Mouse (Mus musculus) liver, adult 2 months (tissue): ENCODE data around the gene Prex1. TPM values are rescaled to one million over a fixed set of nuclear protein-coding genes. Genes with fewer than 3 reads are reported as not detected.

Experiments
- DNase-seq: peaks from one replicate; pipeline ENCODE4 v3.0.0-alpha.2; 2011; ENCODE audit warnings: low read depth, low spot score; ENCODE audit errors: extremely low read depth
- H3K27ac ChIP-seq: fragments of 200-500 bp; replicated peaks from 2 replicates; pipeline ENCODE4 v1.5.1; 2012; ENCODE audit warnings: low read depth, mild to moderate bottlenecking, control low read depth, inconsistent platforms, low read length; ENCODE audit not compliant: insufficient read depth
- H3K27me3 ChIP-seq: fragments of 200-500 bp; 2 replicates; pipeline ENCODE4 v1.6.1; 2012; ENCODE audit warnings: mild to moderate bottlenecking, moderate library complexity, low read length, inconsistent platforms; ENCODE audit not compliant: control insufficient read depth, insufficient read depth
- H3K36me3 ChIP-seq: fragments of 200-500 bp; 2 replicates; pipeline ENCODE4 v1.6.1; 2012; ENCODE audit warnings: low read length, inconsistent platforms; ENCODE audit not compliant: control insufficient read depth, insufficient read depth
- H3K4me1 ChIP-seq: fragments of 200-500 bp; 2 replicates; pipeline ENCODE4 v1.6.1; 2011; ENCODE audit warnings: low read length; ENCODE audit not compliant: control insufficient read depth, insufficient read depth
- H3K4me3 ChIP-seq: fragments of 200-500 bp; 2 replicates; pipeline ENCODE4 v1.5.1; 2011; ENCODE audit warnings: low read depth, mild to moderate bottlenecking, control low read depth, low read length, moderate library complexity; ENCODE audit not compliant: insufficient read depth
- H3K79me2 ChIP-seq: fragments of 200-500 bp; 2 replicates; pipeline ENCODE4 v1.6.1; 2012; ENCODE audit warnings: inconsistent platforms, mild to moderate bottlenecking, low read length, moderate library complexity; ENCODE audit not compliant: control insufficient read depth, insufficient read depth
- H3K9ac ChIP-seq: fragments of 200-500 bp; 2 replicates; pipeline ENCODE4 v1.6.1; 2012; ENCODE audit warnings: low read depth, mild to moderate bottlenecking, control low read depth, inconsistent platforms, low read length
- CTCF ChIP-seq: fragments of 200-500 bp; IDR thresholded peaks from 2 replicates; pipeline ENCODE4 v1.5.1; 2011; ENCODE audit warnings: low read depth, low read length, control low read depth
- POLR2A ChIP-seq: fragments of 200-500 bp; IDR thresholded peaks from 2 replicates; pipeline ENCODE4 v1.6.1; 2011; ENCODE audit warnings: low read length, control low read depth; ENCODE audit not compliant: insufficient read depth; ENCODE audit errors: extremely low read depth
- WGBS: fragments of 180-500 bp; shearing (Covaris S2); methylation state at CpG from one replicate; pipeline ENCODE4 v1.1.7; 2018; 5-methylcytosine and 5-hydroxymethylcytosine counted together
- polyA plus RNA-seq: library from polyadenylated mRNA; depleted of rRNA; stranded (reverse); fragments of >200 nt; gene quantifications from 2 replicates; pipeline ENCODE4 v1.2.3, GENCODE M21; 2012
- total RNA-seq: library from RNA; depleted of rRNA; stranded (reverse); fragments of >200 nt; gene quantifications from 2 replicates; pipeline ENCODE4 v1.2.3, GENCODE M21; 2014

The Prex1 gene
- total and polyA plus RNA-seq, 2 experiments = 2.0 to 5.6 TPM

DNA sequence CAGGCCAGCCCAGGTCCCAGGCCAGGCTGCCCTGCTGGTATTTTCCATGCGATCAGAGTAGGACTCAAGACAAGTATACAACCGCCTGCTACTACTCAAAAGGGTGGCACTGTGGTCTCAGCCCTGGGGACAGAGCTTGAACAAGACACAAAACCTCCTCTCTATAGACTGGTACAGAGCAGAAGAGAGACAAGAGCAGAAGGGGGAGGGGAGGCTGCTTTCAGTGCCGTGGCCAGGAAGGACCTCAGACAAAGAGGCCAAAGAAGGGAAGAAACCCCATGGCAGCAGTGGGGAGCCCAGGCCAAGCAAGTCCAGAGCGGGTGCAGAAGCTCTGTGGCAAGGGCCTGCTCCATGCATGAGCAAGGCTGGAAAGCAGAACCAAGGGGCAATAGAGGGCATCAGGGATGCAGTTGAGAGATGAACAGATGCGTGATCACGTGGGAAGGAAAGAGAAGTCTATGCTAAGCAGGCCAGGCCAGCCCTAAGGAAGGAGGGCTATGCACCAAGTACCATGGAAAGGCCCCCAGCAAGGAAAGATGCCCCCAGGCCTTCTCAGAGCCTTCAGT is 51.0 kb downstream of the Prex1 start:
- Histone ChIP-seq H3K4me3 (no peak overlapping the region), H3K79me2 (no peaks in the 10 kb centered on the region), H3K4me1 (peaks cover 7% of the 10 kb centered on the region), H3K27ac (no peak overlapping the region), H3K9ac (no peak overlapping the region), H3K27me3 (no peaks in the 10 kb centered on the region), H3K36me3 (no peaks in the 10 kb centered on the region)
- 84% methylated on average over 6 of the region's 6 CpGs for WGBS
- DNase-seq = no peak
- TF ChIP-seq POLR2A = no peak

DNA sequence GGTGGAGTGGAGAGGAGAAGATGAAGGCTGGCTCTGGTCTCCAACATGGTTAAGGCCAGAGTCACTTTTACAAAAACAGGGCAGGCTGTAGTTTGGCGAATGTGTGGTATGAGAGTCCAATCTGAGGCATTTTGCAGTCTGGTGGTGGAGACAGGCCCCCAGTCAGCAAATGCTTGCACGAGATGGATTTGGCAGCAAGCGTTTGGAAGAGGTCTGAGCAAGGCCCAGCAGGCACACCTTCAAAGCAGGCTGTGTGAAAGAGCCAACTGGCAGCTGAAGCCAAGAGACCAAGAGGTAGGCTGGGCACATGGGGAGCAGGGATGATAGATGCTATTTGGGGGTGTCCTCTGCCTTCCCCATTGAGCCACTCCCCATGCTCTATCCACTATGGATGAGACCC is 51.7 kb downstream of the Prex1 start:
- Histone ChIP-seq H3K79me2 (no peaks in the 10 kb centered on the region), H3K9ac (no peak overlapping the region), H3K27ac (no peak overlapping the region), H3K27me3 (no peaks in the 10 kb centered on the region), H3K36me3 (no peaks in the 10 kb centered on the region), H3K4me3 (no peak overlapping the region), H3K4me1 (peaks cover 11% of the 10 kb centered on the region)
- TF ChIP-seq CTCF (no peak), POLR2A (no peak)
- 80% methylated on average over 3 of the region's 3 CpGs for WGBS
- no peak for DNase-seq

GRCm38 (mm10) chr2:166661498-166661897 is 52.1 kb downstream of the Prex1 start:
- no peaks in the 10 kb centered on the region for H3K79me2 ChIP-seq
- peaks cover 12% of the 10 kb centered on the region for H3K4me1 ChIP-seq
- WGBS = 88% methylated on average over 12 of the region's 12 CpGs
- no peak for DNase-seq
- H3K4me3 ChIP-seq = no peak overlapping the region
- no peaks in the 10 kb centered on the region for H3K36me3 ChIP-seq
- no peaks in the 10 kb centered on the region for H3K27me3 ChIP-seq
- H3K27ac ChIP-seq = no peak overlapping the region
- TF ChIP-seq POLR2A (no peak), CTCF (no peak)
- H3K9ac ChIP-seq = no peak overlapping the region

DNA sequence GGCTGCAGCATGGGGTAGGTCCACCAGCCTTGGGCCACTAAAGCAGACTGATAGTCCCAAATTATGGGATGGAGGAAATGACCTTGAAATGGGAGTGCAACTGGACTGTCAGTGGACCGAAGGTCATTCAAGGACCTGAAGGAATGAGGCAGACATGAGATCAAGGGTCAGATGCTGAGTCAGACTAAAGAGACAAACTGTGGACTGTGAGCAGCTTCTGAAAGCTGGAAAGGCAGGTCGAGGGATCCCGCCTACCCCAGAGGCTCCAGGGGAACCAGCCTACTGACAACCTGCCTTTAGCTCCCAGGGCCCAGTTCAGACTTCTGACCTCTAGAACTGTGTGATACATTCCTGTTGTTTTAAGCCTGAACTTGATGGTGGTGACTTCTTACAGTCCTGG is 55.3 kb downstream of the Prex1 start:
- Histone ChIP-seq H3K4me1 (peaks cover 16% of the 10 kb centered on the region), H3K27me3 (no peaks in the 10 kb centered on the region), H3K36me3 (no peaks in the 10 kb centered on the region), H3K9ac (no peak overlapping the region), H3K79me2 (no peaks in the 10 kb centered on the region), H3K4me3 (no peak overlapping the region), H3K27ac (no peak overlapping the region)
- TF ChIP-seq CTCF (no peak), POLR2A (no peak)
- WGBS = 46% methylated on average over 3 of the region's 3 CpGs
- peak; percentile 70 for DNase-seq

DNA sequence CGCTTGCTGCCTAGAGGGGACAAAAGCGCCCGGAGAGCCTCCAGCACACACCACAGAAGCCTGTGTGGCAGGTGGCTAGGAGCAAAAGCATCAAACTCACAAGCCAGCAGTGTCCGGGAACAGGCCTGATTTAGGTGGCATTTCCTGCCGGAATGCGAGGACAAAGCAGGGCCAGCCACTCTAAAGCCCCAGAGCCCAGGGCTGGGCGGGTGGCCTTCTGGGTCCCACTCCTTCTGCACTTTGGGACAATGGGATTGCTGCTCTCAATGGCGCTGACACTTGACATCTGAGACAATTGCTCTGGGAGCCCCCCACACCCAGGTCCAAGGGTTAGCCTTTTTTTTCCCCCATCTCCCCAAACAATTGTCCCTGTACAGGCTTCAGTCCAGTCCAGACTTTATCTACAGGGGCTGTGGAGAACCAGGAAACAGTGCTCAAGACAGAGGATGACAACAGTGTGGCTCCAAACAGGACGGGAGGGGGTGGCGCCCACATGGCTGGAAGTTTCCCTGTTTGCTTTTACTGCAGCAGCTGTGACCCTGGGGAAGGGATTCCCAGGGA is 56.1 kb downstream of the Prex1 start:
- Histone ChIP-seq H3K4me3 (no peak overlapping the region), H3K36me3 (no peaks in the 10 kb centered on the region), H3K9ac (no peak overlapping the region), H3K79me2 (no peaks in the 10 kb centered on the region), H3K27me3 (no peaks in the 10 kb centered on the region), H3K27ac (peak overlapping the region; percentile 21; the same call in 1 of the 2 replicates), H3K4me1 (peaks cover 16% of the 10 kb centered on the region)
- TF ChIP-seq CTCF (no peak), POLR2A (no peak)
- no peak for DNase-seq
- WGBS = 79% methylated on average over 10 of the region's 10 CpGs

- peaks cover 16% of the 10 kb centered on the region for H3K4me1 ChIP-seq
- no peaks in the 10 kb centered on the region for H3K79me2 ChIP-seq
- H3K4me3 ChIP-seq = no peak overlapping the region
- no peak for TF ChIP-seq CTCF
- no peak for TF ChIP-seq POLR2A
- no peak overlapping the region for H3K9ac ChIP-seq
- no peak for DNase-seq
- H3K27me3 ChIP-seq = no peaks in the 10 kb centered on the region
- WGBS = 78% methylated on average over 4 of the region's 4 CpGs
- no peak overlapping the region for H3K27ac ChIP-seq
- H3K36me3 ChIP-seq = no peaks in the 10 kb centered on the region
These were observed 57.0 kb downstream of the Prex1 start for GRCm38 (mm10) chr2:166656630-166657029.
